ENCODE assay signal across 8 mouse cellular contexts in the genomic region with DNA sequence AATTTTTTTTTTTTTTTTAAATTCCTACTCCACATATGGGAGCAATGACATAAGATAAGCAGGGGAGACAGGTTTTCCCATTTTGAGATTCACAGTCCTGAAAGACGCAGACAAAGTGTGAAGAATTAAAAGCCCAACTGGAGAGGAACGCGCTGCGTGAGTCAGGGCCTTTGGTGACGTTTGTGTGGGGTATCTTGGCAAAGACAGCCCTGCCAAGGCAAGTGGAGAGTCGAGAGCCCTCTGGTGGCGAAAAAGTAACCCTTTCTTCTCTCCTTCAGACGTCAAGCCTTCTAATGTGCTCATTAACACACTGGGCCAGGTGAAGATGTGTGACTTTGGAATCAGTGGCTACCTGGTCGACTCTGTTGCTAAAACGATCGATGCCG.
A peak's percentile ranks its signal among the peaks of the same experiment; 100 is the strongest.
DNase-seq lines count a peak whose midpoint lies in the region; ATAC-seq and TF ChIP-seq lines count a peak whose summit lies in the region.

No protein-coding gene starts in this region.

- H3K4me2 ChIP-seq in forebrain, embryonic 16.5 days (ENCODE audit: low read length): no peak overlapping the region
- H3K4me2 ChIP-seq in kidney, postnatal 0 days (ENCODE audit: low read length): no peak overlapping the region
- no peak overlapping the region for H3K4me2 ChIP-seq in liver, embryonic 12.5 days

- H3K27me3 ChIP-seq in testis, adult 2 months (ENCODE audit: control insufficient read depth, insufficient read depth, low read length): no peaks in the 10 kb centered on the region
- H3K27me3 ChIP-seq in forebrain, embryonic 16.5 days (replicated peaks; ENCODE audit: control insufficient read depth, insufficient read depth, low read length): no peaks in the 10 kb centered on the region
- H3K27me3 ChIP-seq in kidney, postnatal 0 days (ENCODE audit: insufficient read depth, low read length): no peaks in the 10 kb centered on the region
- no peaks in the 10 kb centered on the region for H3K27me3 ChIP-seq in liver, embryonic 12.5 days (replicated peaks)

- peak; percentile 43 for ATAC-seq in forebrain, embryonic 16.5 days
- ATAC-seq in kidney, postnatal 0 days (replicated peaks; ENCODE audit: low FRiP score, low read depth): no peak; the same call in 1 of the 2 replicates
- 0 out of 2 replicates have a peak, but pooled peaks have one; percentile 44 for ATAC-seq in liver, embryonic 12.5 days

- TF ChIP-seq POLR2A in testis, adult 2 months (IDR thresholded peaks at IDR 0.05; ENCODE audit: control insufficient read depth, low read depth, low read length): no peak

- no peak for DNase-seq in testis, postnatal 14 days (ENCODE audit: low spot score)
- peak; percentile 70 for DNase-seq in adrenal gland, postnatal 14 days
- peak; percentile 77 for DNase-seq in kidney, postnatal 0 days (ENCODE audit: low spot score)
- DNase-seq in right cerebral cortex, postnatal 14 days: peak; percentile 70
- no peak for DNase-seq in urinary bladder, adult 18-20 months (ENCODE audit: low spot score in 2 of 2)

- H3K4me1 ChIP-seq in testis, adult 2 months (ENCODE audit: control insufficient read depth, insufficient read depth, low read length): peaks cover 3% of the 10 kb centered on the region; the same call in 1 of the 2 replicates
- 0 out of 2 replicates have a peak, but pooled peaks cover 2% of the 10 kb centered on the region for H3K4me1 ChIP-seq in forebrain, embryonic 16.5 days (replicated peaks; ENCODE audit: control insufficient read depth, insufficient read depth, low read length)
- H3K4me1 ChIP-seq in kidney, postnatal 0 days (replicated peaks; ENCODE audit: insufficient read depth, low read length): no peaks in the 10 kb centered on the region
- H3K4me1 ChIP-seq in liver, embryonic 12.5 days: peaks cover 12% of the 10 kb centered on the region

- WGBS in forebrain, embryonic 16.5 days: 49% methylated on average over 12 of the region's 12 CpGs
- 56% methylated on average over 12 of the region's 12 CpGs for WGBS in kidney, postnatal 0 days
- WGBS in liver, embryonic 12.5 days (ENCODE audit: insufficient replicate concordance): 43% methylated on average over 12 of the region's 12 CpGs

- peak; percentile 32; the same call in 1 of the 2 replicates for TF ChIP-seq CTCF in testis, adult 2 months (IDR thresholded peaks at IDR 0.05; ENCODE audit: control insufficient read depth, insufficient read depth, insufficient replicate concordance, low read depth, low read length)
- TF ChIP-seq CTCF in kidney, postnatal 0 days (IDR thresholded peaks at IDR 0.05; ENCODE audit: low read depth): peak; percentile 73

- no peaks in the 10 kb centered on the region for H3K36me3 ChIP-seq in testis, adult 2 months (ENCODE audit: control insufficient read depth, insufficient read depth, low read length)
- peaks cover 33% of the 10 kb centered on the region for H3K36me3 ChIP-seq in forebrain, embryonic 16.5 days (ENCODE audit: control insufficient read depth, insufficient read depth)
- peaks cover 18% of the 10 kb centered on the region for H3K36me3 ChIP-seq in kidney, postnatal 0 days (ENCODE audit: insufficient read depth, low read length)
- H3K36me3 ChIP-seq in liver, embryonic 12.5 days: peaks cover 44% of the 10 kb centered on the region

- no peaks in the 10 kb centered on the region; the same call in 1 of the 2 replicates for H3K9me3 ChIP-seq in forebrain, embryonic 16.5 days (ENCODE audit: control insufficient read depth, low read length)
- no peaks in the 10 kb centered on the region for H3K9me3 ChIP-seq in kidney, postnatal 0 days (replicated peaks; ENCODE audit: low read length)
- no peaks in the 10 kb centered on the region for H3K9me3 ChIP-seq in liver, embryonic 12.5 days (replicated peaks)

- no peak overlapping the region for H3K9ac ChIP-seq in forebrain, embryonic 16.5 days (replicated peaks; ENCODE audit: low read depth, low read length)
- no peak overlapping the region for H3K9ac ChIP-seq in kidney, postnatal 0 days (ENCODE audit: low read depth, low read length)
- H3K9ac ChIP-seq in liver, embryonic 12.5 days: no peak overlapping the region

- H3K4me3 ChIP-seq in testis, adult 2 months (ENCODE audit: control insufficient read depth, low read depth, low read length): no peak overlapping the region
- no peak overlapping the region for H3K4me3 ChIP-seq in forebrain, embryonic 16.5 days (replicated peaks; ENCODE audit: low read length)
- H3K4me3 ChIP-seq in kidney, postnatal 0 days (replicated peaks; ENCODE audit: low read depth, low read length): no peak overlapping the region
- H3K4me3 ChIP-seq in liver, embryonic 12.5 days: no peak overlapping the region

- H3K27ac ChIP-seq in testis, adult 2 months (ENCODE audit: control insufficient read depth, insufficient read depth, low read depth, low read length): no peak overlapping the region
- no peak overlapping the region for H3K27ac ChIP-seq in forebrain, embryonic 16.5 days (ENCODE audit: low read length)
- no peak overlapping the region for H3K27ac ChIP-seq in kidney, postnatal 0 days
- no peak overlapping the region for H3K27ac ChIP-seq in liver, embryonic 12.5 days

Comparison
In these comparisons a context has a peak if more than half of its experiments do, and no peak if none do; other contexts are left out.
1. DNase-seq: peak in adrenal gland, postnatal 14 days (single experiment), kidney, postnatal 0 days (single experiment) and right cerebral cortex, postnatal 14 days (single experiment); none in testis, postnatal 14 days (single experiment) and urinary bladder, adult 18-20 months (0 of 2).